Mouse (Mus musculus): Measurements from ENCODE around the gene Pltp. TPM values are rescaled to one million over a fixed set of nuclear protein-coding genes. Genes with fewer than 3 reads are reported as not detected.

The Pltp gene
- 33.4 and 35.3 TPM in 2 replicates for polyA plus RNA-seq (2015; fragmentation: Nextera tagmentation; extraction: Ambion mirVana)

GRCm38 (mm10) chr2:164857101-164857821, at the start of gene Pltp:
Pltp (minus strand) TSS chr2:164857711.
- TF ChIP-seq EP300 (IDR thresholded peaks at IDR 0.05; ENCODE audit: low read depth): no peak
- no peak for TF ChIP-seq CTCF (IDR thresholded peaks at IDR 0.05; ENCODE audit: low read depth)
- ATAC-seq (no peak), DNase-seq (peak; percentile 35)
- H3K9me3 ChIP-seq (ENCODE audit: low read length): no peaks in the 10 kb centered on the region
- WGBS (ENCODE audit: insufficient replicate concordance): under 1% methylated on average over 47 of the region's 47 CpGs
- peak within 1 kb of the TSS; percentile 41 for H3K9ac ChIP-seq (replicated peaks)
- H3K27ac ChIP-seq (ENCODE audit: low read depth): peak within 1 kb of the TSS; percentile 35; the same call in 1 of the 2 replicates
- no peaks in the 10 kb centered on the region for H3K36me3 ChIP-seq (replicated peaks; ENCODE audit: insufficient read depth, low read length)
- peaks cover 18% of the 10 kb centered on the region for H3K4me1 ChIP-seq (ENCODE audit: insufficient read depth)
- peaks cover 34% of the 10 kb centered on the region for H3K27me3 ChIP-seq (ENCODE audit: insufficient read depth, low read length)
- H3K4me2 ChIP-seq (ENCODE audit: low read depth, low read length): peak within 1 kb of the TSS; percentile 80
- peak within 1 kb of the TSS; percentile 50 for H3K4me3 ChIP-seq (ENCODE audit: low read depth, low read length)

- Histone ChIP-seq H3K9me3 (ENCODE audit: low read length) (peaks cover 4% of the 10 kb centered on the region; the same call in 1 of the 2 replicates), H3K36me3 (replicated peaks; ENCODE audit: insufficient read depth, low read length) (peaks cover 77% of the 10 kb centered on the region), H3K9ac (replicated peaks) (no peak overlapping the region), H3K4me2 (ENCODE audit: low read depth, low read length) (no peak overlapping the region), H3K4me3 (ENCODE audit: low read depth, low read length) (no peak overlapping the region), H3K27me3 (ENCODE audit: insufficient read depth, low read length) (no peaks in the 10 kb centered on the region), H3K27ac (ENCODE audit: low read depth) (no peak overlapping the region), H3K4me1 (ENCODE audit: insufficient read depth) (peaks cover 15% of the 10 kb centered on the region)
- TF ChIP-seq EP300 (IDR thresholded peaks at IDR 0.05; ENCODE audit: low read depth): no peak
- TF ChIP-seq CTCF (IDR thresholded peaks at IDR 0.05; ENCODE audit: low read depth): peak; percentile 48
- WGBS (ENCODE audit: insufficient replicate concordance): 95% methylated on average over 4 of the region's 4 CpGs
- DNase-seq (no peak), ATAC-seq (no peak)
Measured at GRCm38 (mm10) chr2:164906071-164906470, 48.6 kb upstream of the Pltp start.

- Histone ChIP-seq H3K9ac (replicated peaks) (no peak overlapping the region), H3K4me2 (ENCODE audit: low read depth, low read length) (no peak overlapping the region), H3K27ac (ENCODE audit: low read depth) (no peak overlapping the region), H3K4me1 (ENCODE audit: insufficient read depth) (no peaks in the 10 kb centered on the region), H3K27me3 (ENCODE audit: insufficient read depth, low read length) (no peaks in the 10 kb centered on the region), H3K9me3 (ENCODE audit: low read length) (peaks cover 4% of the 10 kb centered on the region; the same call in 1 of the 2 replicates), H3K36me3 (replicated peaks; ENCODE audit: insufficient read depth, low read length) (peaks cover 93% of the 10 kb centered on the region), H3K4me3 (ENCODE audit: low read depth, low read length) (no peak overlapping the region)
- no peak for ATAC-seq
- no peak for TF ChIP-seq EP300 (IDR thresholded peaks at IDR 0.05; ENCODE audit: low read depth)
- no peak for TF ChIP-seq CTCF (IDR thresholded peaks at IDR 0.05; ENCODE audit: low read depth)
- no peak for DNase-seq
- 67% methylated on average over 1 of the region's 1 CpGs for WGBS (ENCODE audit: insufficient replicate concordance)
Measured at GRCm38 (mm10) chr2:164903496-164903895, 46.0 kb upstream of the Pltp start.

DNA sequence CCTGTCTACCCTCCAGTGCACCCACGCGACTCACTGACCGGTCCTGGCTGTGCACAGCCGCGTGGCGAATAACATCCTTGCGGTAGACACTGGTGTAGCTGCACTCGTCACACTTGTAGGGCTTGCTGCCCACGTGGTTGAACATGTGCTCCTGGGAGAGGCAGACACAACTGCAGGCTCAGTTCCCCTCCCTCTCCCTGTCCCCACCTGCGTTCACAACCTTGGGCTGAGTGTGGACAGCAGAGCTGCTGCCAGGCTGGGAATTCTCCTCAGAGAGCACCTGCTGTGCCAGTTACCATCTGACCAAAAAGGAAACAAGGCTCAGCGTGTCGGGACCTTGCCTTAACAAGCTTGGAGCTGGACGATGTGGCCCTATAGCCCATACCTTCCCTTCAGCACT, 43.9 kb upstream of the Pltp start:
- no peak for ATAC-seq
- no peak for DNase-seq
- H3K27ac ChIP-seq (ENCODE audit: low read depth): no peak overlapping the region
- no peaks in the 10 kb centered on the region for H3K27me3 ChIP-seq (ENCODE audit: insufficient read depth, low read length)
- H3K4me2 ChIP-seq (ENCODE audit: low read depth, low read length): no peak overlapping the region
- TF ChIP-seq EP300 (IDR thresholded peaks at IDR 0.05; ENCODE audit: low read depth) (no peak), CTCF (IDR thresholded peaks at IDR 0.05; ENCODE audit: low read depth) (no peak)
- 89% methylated on average over 13 of the region's 13 CpGs for WGBS (ENCODE audit: insufficient replicate concordance)
- no peaks in the 10 kb centered on the region for H3K4me1 ChIP-seq (ENCODE audit: insufficient read depth)
- no peak overlapping the region for H3K9ac ChIP-seq (replicated peaks)
- H3K9me3 ChIP-seq (ENCODE audit: low read length): peaks cover 4% of the 10 kb centered on the region; the same call in 1 of the 2 replicates
- no peak overlapping the region for H3K4me3 ChIP-seq (ENCODE audit: low read depth, low read length)
- H3K36me3 ChIP-seq (replicated peaks; ENCODE audit: insufficient read depth, low read length): peaks cover 89% of the 10 kb centered on the region

DNA sequence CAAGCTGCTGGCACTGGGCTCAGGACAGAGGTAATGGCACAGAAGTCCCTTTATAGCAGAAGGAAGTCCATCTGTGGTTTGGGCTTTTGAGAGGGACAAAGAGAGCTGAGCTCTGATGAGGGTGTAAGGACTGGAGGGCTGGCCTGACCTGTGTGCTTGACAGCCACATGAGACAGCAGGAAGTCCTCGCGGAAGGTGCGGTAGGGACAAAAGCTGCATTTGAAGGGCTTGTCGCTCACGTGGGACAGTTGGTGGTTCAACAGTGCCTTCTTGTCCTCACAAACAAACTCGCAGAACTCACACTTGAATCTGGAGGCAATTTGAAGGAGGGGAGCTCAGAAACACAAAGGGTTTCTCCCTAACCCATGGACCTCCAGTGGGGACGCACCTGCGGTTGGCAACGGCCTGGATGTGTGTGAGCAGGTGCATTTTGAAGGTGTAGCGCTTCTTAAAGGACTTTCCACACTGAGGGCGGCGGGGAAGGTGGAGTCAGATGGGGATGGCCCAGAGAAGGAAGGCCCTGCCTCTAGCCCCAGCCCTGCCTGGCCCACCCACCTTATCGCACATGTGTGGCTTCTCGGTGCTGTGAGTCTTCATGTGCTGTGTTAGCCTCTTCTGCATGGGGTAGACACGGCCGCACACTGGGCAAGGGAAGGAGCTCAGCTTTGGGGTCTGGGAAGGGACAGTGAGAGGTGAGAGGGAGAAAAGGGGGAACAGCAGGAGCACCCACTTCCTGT, 42.4 kb upstream of the Pltp start:
- no peak overlapping the region for H3K9ac ChIP-seq (replicated peaks)
- H3K9me3 ChIP-seq (ENCODE audit: low read length): no peaks in the 10 kb centered on the region
- no peak overlapping the region for H3K4me3 ChIP-seq (ENCODE audit: low read depth, low read length)
- 83% methylated on average over 16 of the region's 16 CpGs for WGBS (ENCODE audit: insufficient replicate concordance)
- peaks cover 91% of the 10 kb centered on the region for H3K36me3 ChIP-seq (replicated peaks; ENCODE audit: insufficient read depth, low read length)
- H3K27ac ChIP-seq (ENCODE audit: low read depth): no peak overlapping the region
- ATAC-seq (no peak), DNase-seq (no peak)
- TF ChIP-seq CTCF (IDR thresholded peaks at IDR 0.05; ENCODE audit: low read depth): no peak
- no peak for TF ChIP-seq EP300 (IDR thresholded peaks at IDR 0.05; ENCODE audit: low read depth)
- no peaks in the 10 kb centered on the region for H3K4me1 ChIP-seq (ENCODE audit: insufficient read depth)
- no peak overlapping the region for H3K4me2 ChIP-seq (ENCODE audit: low read depth, low read length)
- no peaks in the 10 kb centered on the region for H3K27me3 ChIP-seq (ENCODE audit: insufficient read depth, low read length)

GRCm38 (mm10) chr2:164899034-164899433, 41.5 kb upstream of the Pltp start:
- Histone ChIP-seq H3K27ac (ENCODE audit: low read depth) (no peak overlapping the region), H3K36me3 (replicated peaks; ENCODE audit: insufficient read depth, low read length) (peaks cover 91% of the 10 kb centered on the region), H3K9me3 (ENCODE audit: low read length) (no peaks in the 10 kb centered on the region), H3K4me1 (ENCODE audit: insufficient read depth) (no peaks in the 10 kb centered on the region), H3K4me2 (ENCODE audit: low read depth, low read length) (no peak overlapping the region), H3K9ac (replicated peaks) (no peak overlapping the region), H3K4me3 (ENCODE audit: low read depth, low read length) (no peak overlapping the region), H3K27me3 (ENCODE audit: insufficient read depth, low read length) (no peaks in the 10 kb centered on the region)
- 92% methylated on average over 15 of the region's 15 CpGs for WGBS (ENCODE audit: insufficient replicate concordance)
- ATAC-seq (no peak), DNase-seq (no peak)
- TF ChIP-seq EP300 (IDR thresholded peaks at IDR 0.05; ENCODE audit: low read depth) (no peak), CTCF (IDR thresholded peaks at IDR 0.05; ENCODE audit: low read depth) (no peak)
